Mouse (Mus musculus) cerebellum, adult 2 months (tissue): ENCODE results near the gene Hist1h3g. TPM values are rescaled to one million over a fixed set of nuclear protein-coding genes. Genes with fewer than 3 reads are reported as not detected.

Experiments
- DNase-seq, 2 experiments: peaks; one replicate each; pipeline ENCODE4 v3.0.0; 2021
- H3K27ac ChIP-seq: fragments of 200-500 bp; 2 replicates; pipeline ENCODE4 v1.5.1; 2012; ENCODE audit warnings: low read length, control low read depth, inconsistent platforms; ENCODE audit not compliant: insufficient read depth
- H3K27me3 ChIP-seq: fragments of 200-500 bp; 2 replicates; pipeline ENCODE4 v1.6.1; 2012; ENCODE audit warnings: inconsistent platforms, mild to moderate bottlenecking, low read length, moderate library complexity; ENCODE audit not compliant: control insufficient read depth, insufficient read depth
- H3K4me1 ChIP-seq: fragments of 200-500 bp; 2 replicates; pipeline ENCODE4 v1.6.1; 2011; ENCODE audit warnings: low read length; ENCODE audit not compliant: control insufficient read depth, insufficient read depth
- H3K4me3 ChIP-seq: fragments of 200-500 bp; replicated peaks from 2 replicates; pipeline ENCODE3; 2011; ENCODE audit warnings: mild to moderate bottlenecking, low read depth, low read length, control low read depth; ENCODE audit not compliant: insufficient read depth
- CTCF ChIP-seq: fragments of 200-500 bp; IDR thresholded peaks from 2 replicates; pipeline ENCODE4 v1.5.1; 2011; ENCODE audit warnings: low read depth, mild to moderate bottlenecking, control low read depth, low read length, moderate library complexity, borderline replicate concordance; ENCODE audit not compliant: insufficient read depth
- POLR2A ChIP-seq: fragments of 200-500 bp; IDR thresholded peaks from 2 replicates; pipeline ENCODE4 v1.6.1; 2011; ENCODE audit warnings: low read length, control low read depth, borderline replicate concordance; ENCODE audit not compliant: insufficient read depth
- WGBS: fragments of 180-500 bp; shearing (Covaris S2); methylation state at CpG from one replicate; pipeline ENCODE4 v1.1.7; 2018; 5-methylcytosine and 5-hydroxymethylcytosine counted together
- polyA plus RNA-seq: library from polyadenylated mRNA; depleted of rRNA; stranded (reverse); fragments of >200 nt; gene quantifications from 2 replicates; pipeline ENCODE4 v1.2.3, GENCODE M21; 2012; rRNA removed

Gene Hist1h3g
- polyA plus RNA-seq, 1 experiment = not detected

- TF ChIP-seq CTCF (no peak), POLR2A (no peak)
- Histone ChIP-seq H3K4me1 (no peaks in the 10 kb centered on the region), H3K27ac (no peak overlapping the region), H3K4me3 (no peak overlapping the region), H3K27me3 (no peaks in the 10 kb centered on the region)
- no peak for DNase-seq
Measured at GRCm38 (mm10) chr13:23583387-23584068, 48.3 kb downstream of the Hist1h3g start.

GRCm38 (mm10) chr13:23584331-23584730 is 49.1 kb downstream of the Hist1h3g start:
- H3K4me1 ChIP-seq = no peaks in the 10 kb centered on the region
- DNase-seq = no peak
- no peak overlapping the region for H3K4me3 ChIP-seq
- no peak overlapping the region for H3K27ac ChIP-seq
- TF ChIP-seq CTCF (no peak), POLR2A (no peak)
- H3K27me3 ChIP-seq = no peaks in the 10 kb centered on the region

- peak; percentile 54 to 63 for DNase-seq
- TF ChIP-seq CTCF (no peak), POLR2A (no peak)
- peak overlapping the region; percentile 91 for H3K4me3 ChIP-seq
- no peaks in the 10 kb centered on the region for H3K4me1 ChIP-seq
- H3K27ac ChIP-seq = no peak overlapping the region
- under 1% methylated on average over 21 of the region's 21 CpGs for WGBS
- H3K27me3 ChIP-seq = no peaks in the 10 kb centered on the region
Measured at GRCm38 (mm10) chr13:23585029-23585441, 49.8 kb downstream of the Hist1h3g start.

Other genes with a start within 250 kb of the Hist1h3g start
- gene Zfp322a, start 166.2 kb upstream of the Hist1h3g start, polyA plus RNA-seq = 14.6 and 16.0 TPM in 2 replicates
- 9.8 and 10.7 TPM in 2 replicates for gene Abt1, start 111.6 kb upstream of the Hist1h3g start, polyA plus RNA-seq
- gene Btn1a1, start 69.5 kb upstream of the Hist1h3g start, polyA plus RNA-seq = 0.21 and 0.32 TPM in 2 replicates
- gene Btn2a2, start 46.6 kb upstream of the Hist1h3g start, polyA plus RNA-seq = 0.20 and 0.21 TPM in 2 replicates
- 33.0 and 35.8 TPM in 2 replicates for gene Hist1h4h, start 4.4 kb upstream of the Hist1h3g start, polyA plus RNA-seq
- 0.60 and 2.4 TPM in 2 replicates for gene Hist1h2af, start 1.5 kb upstream of the Hist1h3g start, polyA plus RNA-seq
- gene Hist1h2bh, start 8.0 kb downstream of the Hist1h3g start, polyA plus RNA-seq = 0.33 and 0.34 TPM in 2 replicates
- 0.32 and 0.33 TPM in 2 replicates for gene Hist1h3f, start 8.6 kb downstream of the Hist1h3g start, polyA plus RNA-seq
- 4.7 and 7.0 TPM in 2 replicates for gene Hist1h4f, start 16.2 kb downstream of the Hist1h3g start, polyA plus RNA-seq
- 0.05 and 0.14 TPM in 2 replicates for gene Hist1h1d, start 17.8 kb downstream of the Hist1h3g start, polyA plus RNA-seq
- gene Hist1h3e, start 26.9 kb downstream of the Hist1h3g start, polyA plus RNA-seq = 1.5 and 3.2 TPM in 2 replicates
- gene Hist1h2ae, start 35.8 kb downstream of the Hist1h3g start, polyA plus RNA-seq = 0.33 and 0.60 TPM in 2 replicates
- 7.3 and 9.3 TPM in 2 replicates for gene Hist1h2bg, start 36.0 kb downstream of the Hist1h3g start, polyA plus RNA-seq
- 0.65 and 0.98 TPM in 2 replicates for gene Hist1h2bf, start 38.8 kb downstream of the Hist1h3g start, polyA plus RNA-seq
- gene Hist1h2ad, start 39.0 kb downstream of the Hist1h3g start, polyA plus RNA-seq = 1.2 and 1.9 TPM in 2 replicates
- 2.0 and 2.8 TPM in 2 replicates for gene Hist1h3d, start 40.3 kb downstream of the Hist1h3g start, polyA plus RNA-seq
- gene Hist1h4d, start 46.2 kb downstream of the Hist1h3g start, polyA plus RNA-seq = 5.8 and 8.0 TPM in 2 replicates
- gene Hist1h2be, start 85.7 kb downstream of the Hist1h3g start, polyA plus RNA-seq = 4.2 and 5.5 TPM in 2 replicates
- 4.1 and 6.1 TPM in 2 replicates for gene Hist1h1e, start 87.1 kb downstream of the Hist1h3g start, polyA plus RNA-seq
- 0.85 and 1.1 TPM in 2 replicates for gene Hist1h2ac, start 148.5 kb downstream of the Hist1h3g start, polyA plus RNA-seq
- 109 and 119 TPM in 2 replicates for gene Hist1h2bc, start 148.8 kb downstream of the Hist1h3g start, polyA plus RNA-seq
- gene Hist1h1t, start 160.4 kb downstream of the Hist1h3g start, polyA plus RNA-seq = not detected in 2 replicates
- 5.8 and 9.1 TPM in 2 replicates for gene Hist1h4c, start 163.0 kb downstream of the Hist1h3g start, polyA plus RNA-seq
- 6.2 and 7.1 TPM in 2 replicates for gene Hfe, start 175.4 kb downstream of the Hist1h3g start, polyA plus RNA-seq
- 34.6 and 42.8 TPM in 2 replicates for gene Hist1h1c, start 203.4 kb downstream of the Hist1h3g start, polyA plus RNA-seq
- gene Hist1h3c, start 210.2 kb downstream of the Hist1h3g start, polyA plus RNA-seq = 0.23 and 0.30 TPM in 2 replicates
- gene Hist1h2bb, start 211.3 kb downstream of the Hist1h3g start, polyA plus RNA-seq = 0.56 and 0.97 TPM in 2 replicates
- gene Hist1h2ab, start 215.7 kb downstream of the Hist1h3g start, polyA plus RNA-seq = 1.1 TPM in 1 of 2 replicates, not detected in the other
- gene Hist1h3b, start 216.8 kb downstream of the Hist1h3g start, polyA plus RNA-seq = 0.40 TPM in 1 of 2 replicates, not detected in the other
- gene Hist1h4b, start 221.6 kb downstream of the Hist1h3g start, polyA plus RNA-seq = 4.8 and 5.4 TPM in 2 replicates
- gene Hist1h4a, start 225.8 kb downstream of the Hist1h3g start, polyA plus RNA-seq = 3.5 and 4.7 TPM in 2 replicates
- 0.43 and 1.2 TPM in 2 replicates for gene Hist1h3a, start 227.0 kb downstream of the Hist1h3g start, polyA plus RNA-seq
- gene Hist1h1a, start 228.2 kb downstream of the Hist1h3g start, polyA plus RNA-seq = 0.52 TPM in 1 of 2 replicates, not detected in the other
- 0.08 and 0.10 TPM in 2 replicates for gene Trim38, start 234.5 kb downstream of the Hist1h3g start, polyA plus RNA-seq